Mouse (Mus musculus): ENCODE data around the gene Eya2. TPM values are rescaled to one million over a fixed set of nuclear protein-coding genes. Genes with fewer than 3 reads are reported as not detected.

Gene Eya2
- polyA plus RNA-seq, 1 experiment from 2014 or later, result 15.5 TPM

- Histone ChIP-seq H3K27ac (replicated peaks) (no peak overlapping the region), H3K36me3 (ENCODE audit: control insufficient read depth, insufficient read depth, low read length) (no peaks in the 10 kb centered on the region), H3K4me3 (ENCODE audit: low read depth, low read length) (no peak overlapping the region), H3K27me3 (ENCODE audit: control insufficient read depth, insufficient read depth, low read length) (no peaks in the 10 kb centered on the region), H3K4me1 (replicated peaks; ENCODE audit: control insufficient read depth, insufficient read depth) (no peaks in the 10 kb centered on the region), H3K9me3 (ENCODE audit: control insufficient read depth, low read length) (no peaks in the 10 kb centered on the region), H3K9ac (ENCODE audit: low read length) (no peak overlapping the region), H3K4me2 (replicated peaks; ENCODE audit: low read depth) (no peak overlapping the region)
- no peak for DNase-seq (ENCODE audit: low spot score)
- no peak for TF ChIP-seq CTCF (IDR thresholded peaks at IDR 0.05; ENCODE audit: low read depth)
- no peak for TF ChIP-seq EP300 (optimal IDR thresholded peaks at IDR 0.05)
- no peak for ATAC-seq (ENCODE audit: low FRiP score, low TSS enrichment)
- WGBS, result 34% methylated on average over 8 of the region's 8 CpGs
Observed at GRCm38 (mm10) chr2:165687516-165687915, 92.7 kb downstream of the Eya2 start.

DNA sequence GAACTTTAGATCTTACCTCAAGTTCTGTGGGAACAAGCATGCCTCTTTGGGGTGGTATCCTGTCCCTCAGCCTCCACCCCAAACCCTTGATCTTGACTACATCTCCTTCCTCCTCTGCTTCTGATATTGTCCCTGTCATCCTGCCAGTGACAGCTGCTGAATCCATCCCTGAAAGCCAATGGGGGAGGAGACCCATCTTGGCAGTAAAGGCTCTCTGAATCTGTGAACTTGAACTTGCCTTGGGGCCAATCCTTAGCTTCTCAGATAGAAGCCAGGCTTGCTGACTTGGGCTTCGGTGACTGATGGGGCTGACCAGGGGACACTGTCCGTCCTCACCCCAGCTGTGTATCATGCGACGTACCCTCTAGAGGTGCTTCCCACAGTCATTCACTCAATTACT, 94.1 kb downstream of the Eya2 start:
- Histone ChIP-seq H3K4me2 (replicated peaks; ENCODE audit: low read depth) (no peak overlapping the region), H3K4me1 (replicated peaks; ENCODE audit: control insufficient read depth, insufficient read depth) (no peaks in the 10 kb centered on the region), H3K27me3 (ENCODE audit: control insufficient read depth, insufficient read depth, low read length) (no peaks in the 10 kb centered on the region), H3K9ac (ENCODE audit: low read length) (no peak overlapping the region), H3K4me3 (ENCODE audit: low read depth, low read length) (no peak overlapping the region), H3K27ac (replicated peaks) (no peak overlapping the region), H3K36me3 (ENCODE audit: control insufficient read depth, insufficient read depth, low read length) (no peaks in the 10 kb centered on the region), H3K9me3 (ENCODE audit: control insufficient read depth, low read length) (no peaks in the 10 kb centered on the region)
- ATAC-seq (ENCODE audit: low FRiP score, low TSS enrichment), result no peak
- WGBS, result 87% methylated on average over 4 of the region's 4 CpGs
- DNase-seq (ENCODE audit: low spot score), result no peak
- TF ChIP-seq CTCF (IDR thresholded peaks at IDR 0.05; ENCODE audit: low read depth), result no peak
- no peak for TF ChIP-seq EP300 (optimal IDR thresholded peaks at IDR 0.05)

- Histone ChIP-seq H3K27ac (replicated peaks) (no peak overlapping the region), H3K4me2 (replicated peaks; ENCODE audit: low read depth) (no peak overlapping the region), H3K27me3 (ENCODE audit: control insufficient read depth, insufficient read depth, low read length) (no peaks in the 10 kb centered on the region), H3K9me3 (ENCODE audit: control insufficient read depth, low read length) (no peaks in the 10 kb centered on the region), H3K4me1 (replicated peaks; ENCODE audit: control insufficient read depth, insufficient read depth) (no peaks in the 10 kb centered on the region), H3K36me3 (ENCODE audit: control insufficient read depth, insufficient read depth, low read length) (no peaks in the 10 kb centered on the region), H3K9ac (ENCODE audit: low read length) (no peak overlapping the region), H3K4me3 (ENCODE audit: low read depth, low read length) (no peak overlapping the region)
- ATAC-seq (ENCODE audit: low FRiP score, low TSS enrichment) (no peak), DNase-seq (ENCODE audit: low spot score) (no peak)
- 83% methylated on average over 3 of the region's 3 CpGs for WGBS
- TF ChIP-seq CTCF (IDR thresholded peaks at IDR 0.05; ENCODE audit: low read depth), result no peak
- no peak for TF ChIP-seq EP300 (optimal IDR thresholded peaks at IDR 0.05)
Observed at GRCm38 (mm10) chr2:165691016-165691415, 96.2 kb downstream of the Eya2 start.

DNA sequence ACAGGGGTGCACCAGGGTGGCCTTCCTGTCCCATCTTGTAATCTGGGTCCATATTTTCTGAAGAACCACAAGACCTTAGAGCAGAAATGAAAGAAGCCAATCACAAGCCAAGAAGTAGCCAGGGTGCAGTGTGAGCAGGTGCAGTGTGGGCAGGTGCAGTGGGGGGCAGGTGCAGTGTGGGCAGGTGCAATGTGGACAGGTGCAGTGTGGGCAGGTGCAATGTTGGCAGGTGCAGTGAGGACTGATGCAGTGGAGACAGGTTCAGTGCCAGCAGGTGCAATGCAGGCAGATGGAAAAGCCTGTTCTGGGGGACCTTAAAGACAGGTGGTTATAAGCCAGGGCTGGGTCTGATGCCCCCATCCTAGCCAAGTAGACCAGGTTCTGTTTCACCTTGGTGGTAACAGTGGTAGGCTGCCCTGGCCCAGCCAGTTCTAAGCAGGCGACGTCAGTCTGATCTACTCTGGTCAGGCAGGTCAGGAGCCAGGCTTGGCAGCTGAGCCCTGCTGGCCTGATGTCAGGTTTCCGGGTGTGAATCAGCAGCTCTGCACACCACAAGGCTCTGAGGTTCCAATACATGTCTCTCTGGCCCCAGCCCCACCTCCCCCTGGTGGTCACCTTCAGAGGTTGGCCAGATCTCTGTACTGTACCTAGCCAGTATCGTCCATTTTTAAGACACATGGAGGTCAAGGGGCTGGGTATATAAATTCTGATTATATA, 98.3 kb downstream of the Eya2 start:
- Histone ChIP-seq H3K36me3 (ENCODE audit: control insufficient read depth, insufficient read depth, low read length) (no peaks in the 10 kb centered on the region), H3K4me1 (replicated peaks; ENCODE audit: control insufficient read depth, insufficient read depth) (no peaks in the 10 kb centered on the region), H3K27ac (replicated peaks) (peak overlapping the region; percentile 45; the same call in 1 of the 2 replicates), H3K9me3 (ENCODE audit: control insufficient read depth, low read length) (no peaks in the 10 kb centered on the region), H3K27me3 (ENCODE audit: control insufficient read depth, insufficient read depth, low read length) (no peaks in the 10 kb centered on the region), H3K9ac (ENCODE audit: low read length) (no peak overlapping the region), H3K4me3 (ENCODE audit: low read depth, low read length) (no peak overlapping the region), H3K4me2 (replicated peaks; ENCODE audit: low read depth) (no peak overlapping the region)
- ATAC-seq (ENCODE audit: low FRiP score, low TSS enrichment) (peak; percentile 97), DNase-seq (ENCODE audit: low spot score) (peak; percentile 88)
- no peak for TF ChIP-seq EP300 (optimal IDR thresholded peaks at IDR 0.05)
- peak; percentile 76 for TF ChIP-seq CTCF (IDR thresholded peaks at IDR 0.05; ENCODE audit: low read depth)
- 23% methylated on average over 4 of the region's 4 CpGs for WGBS

DNA sequence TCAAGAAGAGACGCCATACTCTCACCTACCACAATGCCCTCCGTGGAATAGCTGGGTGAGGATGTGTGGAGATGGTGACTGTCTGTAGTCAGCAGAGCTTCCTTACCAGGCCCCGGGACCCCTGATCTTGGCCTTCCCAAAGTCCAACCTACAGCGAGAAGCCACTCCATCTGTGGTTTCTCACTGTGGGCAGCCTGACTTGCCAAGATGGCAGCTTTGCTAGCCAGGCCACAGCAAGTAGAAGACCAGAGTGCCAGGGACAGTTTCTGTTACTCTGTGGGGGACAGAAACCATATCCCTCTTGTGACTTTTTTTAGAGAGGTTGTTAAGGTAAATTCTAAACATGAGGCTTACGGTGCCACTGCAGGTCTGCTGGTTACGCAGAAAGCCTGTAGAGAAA, 99.9 kb downstream of the Eya2 start:
- Histone ChIP-seq H3K27ac (replicated peaks) (no peak overlapping the region), H3K9ac (ENCODE audit: low read length) (no peak overlapping the region), H3K36me3 (ENCODE audit: control insufficient read depth, insufficient read depth, low read length) (no peaks in the 10 kb centered on the region), H3K9me3 (ENCODE audit: control insufficient read depth, low read length) (no peaks in the 10 kb centered on the region), H3K4me1 (replicated peaks; ENCODE audit: control insufficient read depth, insufficient read depth) (no peaks in the 10 kb centered on the region), H3K27me3 (ENCODE audit: control insufficient read depth, insufficient read depth, low read length) (no peaks in the 10 kb centered on the region), H3K4me2 (replicated peaks; ENCODE audit: low read depth) (no peak overlapping the region), H3K4me3 (ENCODE audit: low read depth, low read length) (no peak overlapping the region)
- DNase-seq (ENCODE audit: low spot score) (no peak), ATAC-seq (ENCODE audit: low FRiP score, low TSS enrichment) (no peak)
- 93% methylated on average over 6 of the region's 6 CpGs for WGBS
- no peak for TF ChIP-seq CTCF (IDR thresholded peaks at IDR 0.05; ENCODE audit: low read depth)
- TF ChIP-seq EP300 (optimal IDR thresholded peaks at IDR 0.05), result no peak

- H3K4me2 ChIP-seq (replicated peaks; ENCODE audit: low read depth), result no peak overlapping the region
- no peak overlapping the region for H3K4me3 ChIP-seq (ENCODE audit: low read depth, low read length)
- no peak for DNase-seq (ENCODE audit: low spot score)
- H3K36me3 ChIP-seq (ENCODE audit: control insufficient read depth, insufficient read depth, low read length), result no peaks in the 10 kb centered on the region
- H3K27me3 ChIP-seq (ENCODE audit: control insufficient read depth, insufficient read depth, low read length), result no peaks in the 10 kb centered on the region
- no peaks in the 10 kb centered on the region for H3K9me3 ChIP-seq (ENCODE audit: control insufficient read depth, low read length)
- H3K27ac ChIP-seq (replicated peaks), result no peak overlapping the region
- TF ChIP-seq CTCF (IDR thresholded peaks at IDR 0.05; ENCODE audit: low read depth), result no peak
- H3K4me1 ChIP-seq (replicated peaks; ENCODE audit: control insufficient read depth, insufficient read depth), result no peaks in the 10 kb centered on the region
- H3K9ac ChIP-seq (ENCODE audit: low read length), result no peak overlapping the region
- no peak for ATAC-seq (ENCODE audit: low FRiP score, low TSS enrichment)
- whole genome bisulfite sequencing, result 65% methylated on average over 19 of the region's 19 CpGs
Observed at GRCm38 (mm10) chr2:165700252-165700908, 105.5 kb downstream of the Eya2 start.
